Mouse (Mus musculus): ENCODE results near the gene Nnat. TPM values are rescaled to one million over a fixed set of nuclear protein-coding genes. Genes with fewer than 3 reads are reported as not detected.

Nnat gene
- 25.3 and 56.8 TPM in 2 replicates for polyA plus RNA-seq (2012; rRNA removed)

DNA sequence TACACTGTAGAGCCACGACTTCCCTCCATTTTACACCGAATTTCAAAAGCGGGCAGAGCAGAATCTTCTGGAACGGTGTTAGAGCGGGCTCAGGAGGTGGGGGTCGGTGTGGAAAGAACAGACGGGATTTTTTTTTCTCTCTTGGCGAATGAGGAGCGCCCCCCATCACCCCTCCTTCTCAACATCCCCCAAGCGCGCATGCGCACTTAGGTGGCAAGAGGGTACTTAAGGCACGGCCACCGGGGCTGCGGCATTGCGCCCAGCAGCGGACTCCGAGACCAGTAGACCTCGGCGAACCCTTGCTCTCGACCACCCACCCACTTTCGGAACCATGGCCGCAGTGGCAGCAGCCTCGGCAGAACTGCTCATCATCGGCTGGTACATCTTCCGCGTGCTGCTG, at the start of gene Nnat:
Nnat (plus strand) TSS at position 221 of the 400 bp plus-strand sequence.
- H3K4me1 ChIP-seq (ENCODE audit: control insufficient read depth, insufficient read depth, low read length) = peaks cover 8% of the 10 kb centered on the region
- TF ChIP-seq CTCF (IDR thresholded peaks at IDR 0.05; ENCODE audit: insufficient read depth, low read length) (no peak), POLR2A (IDR thresholded peaks at IDR 0.05; ENCODE audit: borderline replicate concordance, extremely low read depth, low read depth, low read length) (no peak)
- 54% methylated on average over 27 of the region's 27 CpGs for WGBS
- DNase-seq = no peak
- H3K4me3 ChIP-seq (replicated peaks; ENCODE audit: extremely low read depth, low read depth, low read length) = peak within 1 kb of the TSS; percentile 30

DNA sequence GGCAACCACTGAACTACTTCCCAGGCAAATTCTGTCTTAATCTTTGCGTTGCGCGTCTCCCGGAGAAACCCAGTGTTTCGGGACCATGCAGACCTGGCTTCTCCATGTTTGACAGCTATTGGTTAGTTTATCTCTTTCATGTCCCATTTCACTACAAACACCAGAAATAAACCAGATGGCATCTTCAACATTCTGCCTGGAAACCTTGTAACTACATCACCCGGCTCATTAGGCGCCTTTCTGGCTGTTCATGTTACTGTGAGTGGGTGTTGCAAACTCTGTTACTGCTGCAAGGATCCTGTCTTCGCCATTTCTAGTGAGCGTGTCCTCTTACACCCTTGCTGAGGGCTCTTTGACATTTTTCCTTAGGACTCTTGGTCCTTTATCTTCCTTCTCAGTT, 47.0 kb upstream of the Nnat start:
- H3K4me1 ChIP-seq (ENCODE audit: control insufficient read depth, insufficient read depth, low read length) = no peaks in the 10 kb centered on the region
- 92% methylated on average over 9 of the region's 9 CpGs for WGBS
- no peak overlapping the region for H3K4me3 ChIP-seq (replicated peaks; ENCODE audit: extremely low read depth, low read depth, low read length)
- DNase-seq = no peak
- TF ChIP-seq CTCF (IDR thresholded peaks at IDR 0.05; ENCODE audit: insufficient read depth, low read length) (no peak), POLR2A (IDR thresholded peaks at IDR 0.05; ENCODE audit: borderline replicate concordance, extremely low read depth, low read depth, low read length) (no peak)

DNA sequence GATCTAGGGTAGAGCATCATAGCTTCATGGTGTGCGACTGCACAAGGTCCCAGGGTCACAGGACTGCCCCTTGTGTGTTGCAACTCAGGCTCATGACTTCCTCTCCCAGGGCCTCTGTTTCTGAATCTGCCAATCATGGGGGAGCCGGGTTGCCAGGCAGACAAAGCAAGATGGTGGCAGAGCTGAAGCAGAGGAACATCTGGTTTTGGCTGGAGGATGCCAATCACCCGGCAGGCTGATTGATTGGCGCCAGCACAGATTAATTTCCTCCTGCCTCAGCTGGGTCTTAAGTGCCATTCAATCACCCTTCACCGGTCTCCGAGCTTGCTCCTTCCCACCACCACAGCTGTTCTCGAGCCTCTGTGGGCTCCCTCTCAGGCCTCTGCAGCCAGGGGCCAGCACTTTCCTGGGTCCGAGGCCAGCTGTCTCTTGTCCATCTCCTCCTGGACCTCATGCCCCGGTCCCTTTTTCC, 46.1 kb upstream of the Nnat start:
- 39% methylated on average over 9 of the region's 9 CpGs for WGBS
- no peak overlapping the region for H3K4me3 ChIP-seq (replicated peaks; ENCODE audit: extremely low read depth, low read depth, low read length)
- no peaks in the 10 kb centered on the region for H3K4me1 ChIP-seq (ENCODE audit: control insufficient read depth, insufficient read depth, low read length)
- TF ChIP-seq CTCF (IDR thresholded peaks at IDR 0.05; ENCODE audit: insufficient read depth, low read length) (no peak), POLR2A (IDR thresholded peaks at IDR 0.05; ENCODE audit: borderline replicate concordance, extremely low read depth, low read depth, low read length) (no peak)
- DNase-seq = no peak

DNA sequence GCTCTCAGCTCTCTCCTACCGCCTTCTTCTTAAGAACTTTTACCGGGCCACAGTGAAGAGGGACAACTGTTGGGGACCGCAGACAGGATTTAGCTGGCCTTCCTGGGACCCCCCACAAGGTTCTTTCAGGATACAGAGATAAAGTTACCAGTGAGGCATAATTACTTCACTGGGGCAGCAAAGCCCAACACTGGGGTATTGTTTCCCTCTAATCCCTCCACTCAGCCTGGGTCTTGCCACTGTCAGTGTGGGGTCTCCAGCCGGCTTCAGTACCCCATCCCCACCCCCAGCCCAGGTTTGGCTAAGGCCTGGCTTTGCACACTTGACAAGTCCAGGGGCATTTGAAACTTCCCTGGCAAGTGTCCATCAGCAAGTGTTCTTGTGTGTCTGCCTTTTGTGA, 45.5 kb upstream of the Nnat start:
- TF ChIP-seq POLR2A (IDR thresholded peaks at IDR 0.05; ENCODE audit: borderline replicate concordance, extremely low read depth, low read depth, low read length) (no peak), CTCF (IDR thresholded peaks at IDR 0.05; ENCODE audit: insufficient read depth, low read length) (no peak)
- no peak for DNase-seq
- H3K4me3 ChIP-seq (replicated peaks; ENCODE audit: extremely low read depth, low read depth, low read length) = no peak overlapping the region
- 35% methylated on average over 4 of the region's 4 CpGs for WGBS
- H3K4me1 ChIP-seq (ENCODE audit: control insufficient read depth, insufficient read depth, low read length) = no peaks in the 10 kb centered on the region

DNA sequence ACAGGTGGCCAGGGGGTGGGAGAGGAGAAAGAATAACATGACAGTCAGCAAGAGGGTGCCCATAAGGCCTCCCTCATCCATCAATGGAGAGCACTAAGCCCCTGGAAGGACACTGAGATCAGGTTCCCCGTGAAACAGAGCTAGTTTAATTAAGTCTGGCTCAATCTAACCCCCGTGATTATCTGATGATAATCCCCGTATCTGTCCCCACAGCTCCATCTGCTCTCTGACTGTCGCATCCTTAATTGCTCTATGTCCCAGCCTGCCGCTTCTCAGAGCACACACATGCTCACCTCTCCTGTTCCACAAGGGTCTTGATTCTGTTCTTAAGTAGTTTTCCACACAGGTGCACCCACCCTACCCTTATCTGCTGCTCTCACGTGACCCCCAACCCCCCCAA, 42.4 kb upstream of the Nnat start:
- DNase-seq = no peak
- WGBS = 57% methylated on average over 6 of the region's 6 CpGs
- Histone ChIP-seq H3K4me3 (replicated peaks; ENCODE audit: extremely low read depth, low read depth, low read length) (no peak overlapping the region), H3K4me1 (ENCODE audit: control insufficient read depth, insufficient read depth, low read length) (no peaks in the 10 kb centered on the region)
- TF ChIP-seq CTCF (IDR thresholded peaks at IDR 0.05; ENCODE audit: insufficient read depth, low read length) (no peak), POLR2A (IDR thresholded peaks at IDR 0.05; ENCODE audit: borderline replicate concordance, extremely low read depth, low read depth, low read length) (no peak)

DNA sequence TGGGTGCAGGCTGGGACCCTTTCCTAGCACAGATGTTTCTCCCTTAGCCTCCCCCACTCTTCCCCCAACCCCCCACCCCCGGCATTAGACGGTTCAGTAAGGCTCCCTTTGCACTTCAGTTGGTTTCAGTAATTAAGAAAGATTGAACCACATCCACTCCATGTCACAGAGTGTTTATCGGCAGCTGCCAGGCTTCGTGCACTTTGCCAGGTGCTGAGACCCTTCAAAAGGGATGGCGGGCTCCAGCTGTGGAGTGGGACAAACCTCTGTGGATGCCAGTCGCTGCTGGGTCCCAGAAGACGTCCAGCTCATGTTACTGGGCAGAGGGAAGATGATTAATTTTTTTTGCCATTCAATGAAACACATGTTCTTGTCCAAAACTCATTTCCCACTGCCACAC, 41.4 kb upstream of the Nnat start:
- Histone ChIP-seq H3K4me1 (ENCODE audit: control insufficient read depth, insufficient read depth, low read length) (no peaks in the 10 kb centered on the region), H3K4me3 (replicated peaks; ENCODE audit: extremely low read depth, low read depth, low read length) (no peak overlapping the region)
- no peak for DNase-seq
- WGBS = 43% methylated on average over 7 of the region's 7 CpGs
- no peak for TF ChIP-seq CTCF (IDR thresholded peaks at IDR 0.05; ENCODE audit: insufficient read depth, low read length)

DNA sequence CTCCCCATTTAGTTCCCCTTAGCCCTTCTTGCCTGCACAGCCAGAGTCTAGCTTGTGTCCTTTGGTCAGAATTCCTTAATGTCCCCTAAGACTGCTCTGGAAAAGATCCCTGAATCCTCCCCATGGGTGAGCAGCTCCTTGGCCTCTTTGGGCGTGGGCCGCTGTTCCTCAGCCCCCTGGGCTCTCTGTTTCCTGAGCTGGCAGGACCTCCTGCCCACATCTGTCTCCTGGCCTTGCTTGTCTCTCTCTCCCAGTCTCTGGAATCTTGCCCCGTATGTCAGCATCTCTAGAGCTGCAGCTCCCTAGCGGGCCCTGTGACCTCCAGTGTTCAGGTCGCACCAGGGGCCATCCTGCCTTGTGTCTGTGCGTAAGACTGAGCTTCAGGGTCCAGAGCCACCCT, 40.4 kb upstream of the Nnat start:
- TF ChIP-seq CTCF (IDR thresholded peaks at IDR 0.05; ENCODE audit: insufficient read depth, low read length) = no peak
- TF ChIP-seq POLR2A (IDR thresholded peaks at IDR 0.05; ENCODE audit: borderline replicate concordance, extremely low read depth, low read depth, low read length) = no peak
- H3K4me1 ChIP-seq (ENCODE audit: control insufficient read depth, insufficient read depth, low read length) = no peaks in the 10 kb centered on the region
- no peak overlapping the region for H3K4me3 ChIP-seq (replicated peaks; ENCODE audit: extremely low read depth, low read depth, low read length)
- 60% methylated on average over 6 of the region's 6 CpGs for WGBS
- no peak for DNase-seq

DNA sequence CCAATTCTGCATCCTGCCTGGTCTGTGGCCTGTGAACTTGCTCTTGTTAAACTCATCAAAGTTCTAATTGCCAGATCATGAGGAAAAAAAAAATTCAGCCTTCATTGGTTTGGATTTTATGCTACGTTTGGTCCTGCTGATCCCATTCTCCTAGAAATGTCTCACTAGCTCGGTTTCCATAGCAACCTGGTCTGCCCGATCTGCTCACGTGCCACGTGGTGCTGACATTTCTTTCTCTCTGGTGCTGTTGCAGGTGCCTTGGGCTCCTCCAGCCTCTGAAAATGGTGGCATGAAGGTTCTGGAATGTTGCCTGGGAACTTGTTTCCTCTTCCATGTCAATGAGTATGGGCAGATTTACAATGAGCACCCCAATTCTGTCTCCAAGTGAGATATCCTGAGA, 39.4 kb upstream of the Nnat start:
- Histone ChIP-seq H3K4me1 (ENCODE audit: control insufficient read depth, insufficient read depth, low read length) (no peaks in the 10 kb centered on the region), H3K4me3 (replicated peaks; ENCODE audit: extremely low read depth, low read depth, low read length) (no peak overlapping the region)
- DNase-seq = no peak
- TF ChIP-seq POLR2A (IDR thresholded peaks at IDR 0.05; ENCODE audit: borderline replicate concordance, extremely low read depth, low read depth, low read length) (no peak), CTCF (IDR thresholded peaks at IDR 0.05; ENCODE audit: insufficient read depth, low read length) (no peak)
- 36% methylated on average over 5 of the region's 5 CpGs for WGBS

DNA sequence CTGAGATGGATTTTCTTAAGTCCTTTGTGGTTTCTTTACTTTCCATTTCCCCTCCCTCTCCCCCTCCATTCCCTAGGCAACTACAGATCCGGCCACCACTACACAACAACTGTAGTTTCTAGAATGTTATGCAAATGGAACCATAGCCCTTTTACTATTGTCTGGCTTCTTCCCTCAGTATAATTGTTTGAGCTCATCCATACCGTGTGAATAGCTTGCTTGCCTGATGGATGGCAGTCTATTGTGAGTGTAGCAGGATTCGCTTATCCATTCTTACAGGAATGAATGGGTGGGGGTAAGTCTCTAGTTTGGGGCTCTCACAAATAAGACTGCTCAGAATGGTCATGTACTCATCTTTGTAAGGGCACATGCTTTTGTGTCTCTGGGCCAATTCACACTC, 37.3 kb upstream of the Nnat start:
- DNase-seq = no peak
- no peaks in the 10 kb centered on the region for H3K4me1 ChIP-seq (ENCODE audit: control insufficient read depth, insufficient read depth, low read length)
- WGBS = 65% methylated on average over 3 of the region's 3 CpGs
- no peak for TF ChIP-seq CTCF (IDR thresholded peaks at IDR 0.05; ENCODE audit: insufficient read depth, low read length)
- TF ChIP-seq POLR2A (IDR thresholded peaks at IDR 0.05; ENCODE audit: borderline replicate concordance, extremely low read depth, low read depth, low read length) = no peak
- no peak overlapping the region for H3K4me3 ChIP-seq (replicated peaks; ENCODE audit: extremely low read depth, low read depth, low read length)

DNA sequence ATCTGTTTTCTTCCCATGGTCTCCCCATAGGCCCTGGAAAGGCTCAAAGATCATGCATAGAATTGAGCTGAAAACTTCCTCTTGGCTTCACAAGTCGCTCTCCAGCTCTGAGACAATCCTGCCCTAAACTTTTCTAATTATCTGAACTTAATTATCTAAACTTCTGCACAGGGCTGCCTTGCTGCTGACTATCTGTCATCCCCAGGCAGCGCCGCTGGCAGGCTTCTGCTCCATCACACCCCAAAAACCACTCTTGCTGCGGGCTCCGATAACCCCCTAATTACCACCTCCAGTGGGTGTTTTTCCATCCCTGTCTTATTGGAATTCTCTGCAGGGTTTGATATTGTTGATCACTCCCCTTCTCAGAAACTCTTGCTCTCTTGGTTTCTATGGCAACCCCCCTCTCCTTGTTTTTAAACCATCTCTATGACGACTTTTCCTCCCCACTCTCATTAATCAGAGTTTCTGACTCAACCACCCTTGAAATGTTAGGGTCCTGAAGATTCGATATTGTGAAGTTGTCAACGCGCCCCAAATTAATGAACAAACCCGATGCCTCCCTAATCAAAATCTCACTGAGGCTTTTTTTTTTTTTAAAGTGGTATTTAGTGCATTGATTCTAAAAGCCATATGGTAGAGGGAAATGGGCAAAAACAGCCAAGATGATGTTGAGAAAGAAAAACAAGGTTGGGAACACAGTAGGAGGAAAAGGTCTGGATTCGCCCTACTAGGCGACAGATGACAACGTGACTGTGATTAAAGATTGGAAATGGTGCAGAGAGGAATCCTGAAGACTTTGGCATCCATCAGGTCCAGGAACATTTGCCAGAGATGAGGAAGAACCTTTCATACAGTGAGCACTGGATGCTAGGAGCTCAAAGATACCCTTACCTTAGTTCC, 29.6 kb upstream of the Nnat start:
- no peak overlapping the region for H3K4me3 ChIP-seq (replicated peaks; ENCODE audit: extremely low read depth, low read depth, low read length)
- 67% methylated on average over 13 of the region's 13 CpGs for WGBS
- DNase-seq = no peak
- no peaks in the 10 kb centered on the region for H3K4me1 ChIP-seq (ENCODE audit: control insufficient read depth, insufficient read depth, low read length)
- TF ChIP-seq POLR2A (IDR thresholded peaks at IDR 0.05; ENCODE audit: borderline replicate concordance, extremely low read depth, low read depth, low read length) (no peak), CTCF (IDR thresholded peaks at IDR 0.05; ENCODE audit: insufficient read depth, low read length) (no peak)

Data from lung, adult 2 months (tissue).